Mouse (Mus musculus) MN1 (cell line): ENCODE data around the gene 1700020D05Rik.
A peak's percentile ranks its signal among the peaks of the same experiment; 100 is the strongest.
"Not testable (repeated sequence)": the region's sequence is repeated elsewhere in the genome, so short reads cannot be mapped to it uniquely, and the experiment has no call there.

Source experiments
- DNase-seq: peaks from one replicate; pipeline ENCODE4 v3.0.0-alpha.2; 2016; ENCODE audit warnings: low spot score

Gene 1700020D05Rik

DNA sequence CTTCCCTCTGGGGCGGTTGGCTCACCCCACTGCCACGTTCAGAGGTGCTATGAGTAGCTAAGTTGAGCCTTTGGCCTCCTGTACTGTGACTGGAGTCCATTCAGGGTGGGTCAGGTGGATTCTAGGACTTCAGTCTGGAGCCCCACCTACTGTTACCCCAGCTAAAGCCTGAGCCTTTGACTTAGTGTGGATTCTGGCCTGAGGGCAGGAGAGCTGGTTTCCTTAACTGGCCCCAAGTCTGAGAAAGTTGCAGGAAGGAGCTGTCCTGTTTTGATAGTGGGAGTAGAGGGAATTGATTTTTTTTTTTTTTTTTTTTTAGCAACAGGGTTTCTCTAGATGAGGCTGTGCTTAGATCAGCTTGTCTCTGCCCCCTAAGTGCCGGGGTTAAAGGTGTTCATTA lies 9.3 kb downstream of the 1700020D05Rik start:
- DNase-seq: no peak

DNA sequence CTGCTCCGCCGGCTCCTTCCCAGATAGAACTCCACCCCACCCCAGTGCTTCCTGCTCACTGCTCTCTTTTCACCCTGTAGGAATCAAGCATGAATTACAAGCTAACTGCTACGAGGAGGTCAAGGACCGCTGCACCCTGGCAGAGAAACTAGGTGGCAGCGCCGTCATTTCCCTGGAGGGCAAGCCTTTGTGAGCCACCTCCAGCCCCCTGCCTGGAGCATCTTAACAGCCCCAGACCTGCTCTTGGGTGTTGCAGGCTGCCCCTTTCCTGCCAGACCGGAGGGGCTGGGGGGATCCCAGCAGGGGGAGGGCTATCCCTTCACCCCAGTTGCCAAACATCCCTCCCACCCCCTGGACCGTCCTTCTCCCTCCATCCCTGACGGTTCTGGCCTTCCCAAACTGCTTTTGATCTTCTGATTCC lies 10.3 kb downstream of the 1700020D05Rik start:
- peak; percentile 53 for DNase-seq

DNA sequence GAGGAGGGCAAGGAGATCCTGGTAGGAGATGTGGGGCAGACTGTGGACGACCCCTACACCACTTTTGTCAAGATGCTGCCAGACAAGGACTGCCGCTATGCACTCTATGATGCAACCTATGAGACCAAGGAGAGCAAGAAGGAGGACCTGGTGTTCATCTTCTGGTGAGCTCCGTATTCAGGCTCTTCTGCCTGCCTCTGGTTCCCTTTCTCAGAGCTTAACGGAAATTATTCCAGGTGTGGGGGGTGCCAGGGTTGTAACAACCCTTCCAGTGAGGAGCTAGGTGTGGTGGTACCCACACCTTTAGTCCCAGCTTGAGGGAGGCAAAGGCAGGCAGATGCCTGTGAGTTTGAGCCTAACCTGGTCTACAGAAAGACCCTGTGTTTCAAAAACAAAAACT lies 10.9 kb downstream of the 1700020D05Rik start:
- DNase-seq: no peak

DNA sequence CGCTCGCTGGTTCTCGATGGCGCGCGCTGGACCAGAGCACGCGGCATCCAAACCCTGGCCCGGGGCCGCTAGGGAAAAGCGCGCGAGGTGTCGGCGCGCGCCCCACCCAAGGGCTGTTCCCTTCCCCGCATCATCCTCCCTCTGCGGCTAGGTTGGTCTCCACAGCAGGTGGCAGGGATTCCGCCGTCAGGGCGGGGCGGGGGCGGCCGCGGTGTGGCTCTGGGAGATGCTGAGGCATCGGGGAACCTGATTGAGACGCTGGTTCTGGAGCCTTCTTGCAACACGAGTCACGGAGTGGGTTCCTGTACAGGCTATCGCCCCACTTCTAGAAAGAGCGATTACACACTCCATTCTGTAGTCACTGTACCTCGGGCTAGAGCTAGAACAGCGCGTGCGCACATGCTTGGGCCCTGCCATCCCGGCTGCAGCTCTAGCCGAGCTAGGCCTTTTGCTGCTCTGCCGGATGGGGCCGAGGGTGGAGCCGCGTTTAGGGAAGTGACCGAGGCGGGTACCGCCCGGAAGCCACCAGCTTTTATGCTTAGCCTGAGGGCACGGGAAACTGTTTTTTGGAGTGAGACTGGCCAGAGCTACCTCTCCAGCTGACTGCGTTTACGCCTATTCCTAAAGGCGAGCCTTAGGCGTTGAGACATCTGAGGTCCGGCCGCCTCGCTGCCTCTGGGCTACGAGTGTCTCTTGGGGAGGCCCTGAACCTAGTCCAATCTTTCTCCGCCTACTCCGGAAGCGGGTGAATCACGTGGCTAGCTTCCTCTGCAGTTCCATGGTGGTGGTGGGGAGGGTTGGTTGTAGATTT lies 12.5 kb downstream of the 1700020D05Rik start:
- DNase-seq: peak; percentile 78

DNA sequence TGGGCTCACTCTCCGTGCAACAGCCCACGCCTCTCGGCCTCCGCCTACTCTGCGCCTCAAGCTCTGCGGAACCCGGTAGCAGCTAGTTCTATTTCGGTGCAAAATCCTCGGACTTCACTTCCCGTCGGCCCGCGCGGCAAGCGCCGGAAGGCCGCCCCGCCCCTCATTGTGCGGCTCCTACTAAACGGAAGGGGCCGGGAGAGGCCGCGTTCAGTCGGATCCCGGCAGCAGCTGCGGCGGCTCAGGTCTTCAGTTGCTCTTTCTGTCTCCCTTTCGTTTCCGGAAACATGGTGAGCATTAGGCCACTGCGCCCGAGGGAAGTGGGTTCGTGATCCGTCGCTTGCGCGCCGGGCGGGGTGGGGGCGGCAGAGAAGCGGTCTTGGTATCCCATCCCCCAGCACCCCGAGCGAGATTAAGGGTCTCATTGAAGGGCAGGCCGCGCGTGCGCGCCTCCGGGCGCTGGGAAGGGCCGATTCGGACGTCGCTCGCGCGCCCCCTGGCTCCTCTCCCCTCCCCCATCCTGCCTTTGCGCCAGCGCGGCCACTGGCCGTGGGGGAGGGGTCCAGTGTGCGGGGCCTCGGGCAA lies 13.2 kb downstream of the 1700020D05Rik start, which contains the start of gene Cfl1:
Gene Cfl1 (plus strand): TSS at position 143 of the 585 bp plus-strand sequence.
- peak; percentile 92 for DNase-seq

DNA sequence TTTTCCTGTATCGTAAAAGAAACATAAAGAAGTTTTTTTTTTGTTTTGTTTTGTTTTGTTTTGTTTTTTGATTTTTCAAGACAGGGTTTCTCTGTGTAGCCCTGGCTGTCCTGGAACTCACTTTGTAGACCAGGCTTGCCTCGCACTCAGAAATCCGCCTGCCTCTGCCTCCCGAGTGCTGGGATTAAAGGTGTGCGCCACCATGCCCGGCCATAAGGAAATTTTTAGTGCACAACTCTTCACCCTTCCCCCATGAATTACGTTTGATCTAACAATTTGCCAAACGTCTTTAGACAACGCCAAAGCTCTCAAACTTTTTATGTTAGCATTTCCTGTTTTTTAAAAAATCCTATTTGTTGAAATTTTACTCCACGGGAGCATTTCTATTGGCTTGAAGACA lies 13.9 kb downstream of the 1700020D05Rik start:
- not testable (repeated sequence) for DNase-seq

DNA sequence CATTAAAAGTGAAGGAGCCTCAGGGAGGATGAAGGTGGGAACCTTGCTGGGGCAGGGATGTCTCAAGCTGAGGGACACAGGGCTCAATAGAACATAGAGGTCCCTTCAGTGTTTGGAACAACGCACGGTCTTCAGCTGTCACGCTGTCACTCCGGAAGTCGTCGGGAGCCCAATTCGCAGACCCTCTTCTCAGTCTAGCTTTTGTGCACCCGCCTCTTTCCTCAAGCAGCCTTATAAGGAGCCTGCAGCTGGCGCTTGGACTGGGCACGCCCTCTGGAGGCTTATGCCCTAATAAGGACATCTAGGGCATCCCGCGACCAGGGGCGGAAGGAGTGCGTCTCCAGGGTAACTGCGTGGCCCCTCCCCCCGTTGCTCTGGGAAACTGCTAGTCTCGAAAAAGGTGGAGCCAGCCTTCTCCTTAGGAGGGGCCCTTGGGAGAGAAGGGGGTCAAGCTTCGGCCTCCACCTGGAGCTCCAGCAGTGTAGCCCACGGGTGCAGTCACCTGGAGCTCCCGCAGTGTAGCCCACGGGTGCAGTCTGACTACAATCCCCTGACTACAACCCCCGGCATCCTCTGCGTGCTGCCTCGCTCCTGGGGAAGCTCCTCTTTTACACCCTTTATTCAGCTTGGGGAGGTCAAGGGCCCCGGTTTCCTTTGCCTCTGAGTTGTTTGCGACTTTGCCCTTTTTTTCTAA lies 14.6 kb downstream of the 1700020D05Rik start:
- peak; percentile 93 for DNase-seq

DNA sequence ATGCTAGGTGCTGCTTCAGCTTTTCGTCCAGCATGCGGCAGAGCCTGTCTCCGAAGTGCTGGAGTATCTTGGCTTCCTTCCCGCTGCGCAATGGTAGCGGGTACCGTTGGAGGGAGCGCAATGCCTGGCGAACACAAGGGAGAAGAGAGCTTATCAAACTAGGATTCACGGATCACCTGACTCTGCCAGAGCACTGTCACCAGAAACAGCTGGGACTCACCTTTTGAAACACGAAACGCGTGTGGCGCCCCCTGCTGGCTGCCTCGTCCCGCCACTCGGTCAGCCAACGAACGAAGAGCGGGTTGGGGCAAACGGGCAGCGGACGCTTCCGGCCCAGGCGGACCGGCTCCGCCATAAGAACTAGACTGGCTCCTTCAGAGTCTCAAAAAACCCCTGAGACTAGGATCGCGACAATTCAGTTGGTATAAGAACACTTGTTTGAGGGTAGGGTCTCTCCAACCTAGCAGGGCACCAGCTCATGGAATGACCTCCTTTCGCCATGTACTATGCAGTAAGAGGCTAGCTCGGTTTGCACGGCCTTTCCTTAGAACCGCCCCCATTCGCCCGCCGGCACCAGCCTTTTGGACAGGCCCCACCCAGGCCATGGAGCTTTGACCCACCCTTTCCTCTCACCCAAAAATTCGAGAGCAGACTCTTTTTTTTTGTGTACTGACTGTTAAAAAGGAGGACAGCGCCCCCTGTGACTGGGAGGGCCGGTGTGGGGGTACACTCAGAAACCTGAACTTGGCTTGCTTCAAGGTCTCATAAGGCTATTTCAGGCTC lies 15.6 kb downstream of the 1700020D05Rik start, which contains the start of gene Mus81:
Gene Mus81 (minus strand): TSS at position 635 of the 783 bp plus-strand sequence.
- DNase-seq: peak; percentile 93

DNA sequence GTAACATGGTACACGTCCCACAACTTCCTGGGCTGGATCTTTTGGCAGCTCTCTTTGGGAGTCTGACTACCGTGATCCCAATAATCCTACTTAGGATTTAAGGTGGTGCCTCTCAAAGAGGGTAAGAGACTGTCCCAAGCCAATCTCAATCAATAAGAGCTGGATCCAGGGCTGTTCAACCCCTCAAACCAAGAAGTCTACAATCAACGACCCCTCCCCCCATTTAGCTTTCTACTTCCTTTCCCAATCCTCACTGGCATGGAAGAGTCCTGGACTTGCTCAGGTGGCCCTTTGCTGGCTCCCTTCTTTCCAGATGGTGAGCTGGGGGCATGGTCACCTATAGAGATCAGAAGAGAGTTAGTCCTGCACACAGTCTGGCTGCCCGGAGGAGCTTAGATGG lies 16.8 kb downstream of the 1700020D05Rik start:
- no peak for DNase-seq

DNA sequence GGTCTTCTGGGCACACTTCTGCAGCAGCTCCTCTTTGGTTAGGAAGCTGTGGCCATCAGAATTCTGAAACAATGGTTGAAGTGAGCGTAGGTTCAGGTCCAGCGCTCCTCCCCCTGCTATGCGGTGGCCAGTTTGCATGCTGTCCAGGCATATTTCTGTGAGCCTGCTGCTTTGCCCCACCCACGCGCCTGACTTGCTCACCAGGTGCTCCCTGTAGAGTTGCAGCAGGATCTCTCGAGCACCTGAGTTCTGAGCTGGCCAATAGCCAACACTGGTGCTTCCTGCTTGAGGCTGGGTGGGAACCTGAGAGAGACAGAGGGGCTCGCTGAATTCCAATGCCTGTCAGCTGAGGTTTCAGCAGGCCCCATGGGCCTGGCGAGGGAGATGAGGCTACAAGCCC lies 17.3 kb downstream of the 1700020D05Rik start:
- DNase-seq: no peak

DNA sequence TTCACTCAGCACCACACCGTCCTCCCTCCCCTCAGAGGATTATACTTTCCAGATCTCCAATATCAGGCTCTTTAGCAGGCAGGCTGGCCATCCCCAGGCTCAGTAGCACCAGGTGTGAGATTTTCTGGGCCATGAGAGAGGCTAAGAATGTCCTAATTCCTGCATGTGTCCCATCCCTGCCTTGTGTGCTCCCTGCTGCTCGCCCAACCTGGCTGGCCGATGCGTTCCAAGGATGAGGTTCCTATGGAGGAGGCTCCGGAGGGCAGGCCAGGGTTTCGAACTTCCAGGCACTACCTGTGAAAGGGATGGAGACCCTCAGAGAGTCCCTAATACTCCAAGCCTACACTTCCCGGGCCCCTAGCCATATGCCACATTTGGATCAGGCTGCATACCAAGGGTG lies 17.8 kb downstream of the 1700020D05Rik start:
- no peak for DNase-seq

DNA sequence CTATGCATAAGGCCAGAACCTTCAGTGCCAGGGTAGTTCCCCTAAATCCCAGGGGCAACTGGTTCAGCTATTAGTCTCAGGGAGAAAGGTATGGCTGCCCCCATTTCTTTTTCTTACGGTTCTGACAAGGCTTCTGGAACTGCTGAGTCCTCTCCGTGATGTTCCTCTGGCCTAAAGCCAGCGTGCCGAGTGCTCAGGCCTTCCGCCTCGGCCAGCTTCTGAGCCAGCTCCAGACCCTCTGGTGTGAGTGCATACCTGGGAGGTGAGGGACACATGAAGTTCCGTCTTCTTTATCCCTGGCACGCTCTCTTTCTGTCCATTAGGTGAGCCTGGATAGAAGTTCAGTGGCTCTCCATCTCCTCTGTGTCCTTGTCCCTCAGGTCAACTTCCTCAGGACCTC lies 18.2 kb downstream of the 1700020D05Rik start:
- DNase-seq: no peak

DNA sequence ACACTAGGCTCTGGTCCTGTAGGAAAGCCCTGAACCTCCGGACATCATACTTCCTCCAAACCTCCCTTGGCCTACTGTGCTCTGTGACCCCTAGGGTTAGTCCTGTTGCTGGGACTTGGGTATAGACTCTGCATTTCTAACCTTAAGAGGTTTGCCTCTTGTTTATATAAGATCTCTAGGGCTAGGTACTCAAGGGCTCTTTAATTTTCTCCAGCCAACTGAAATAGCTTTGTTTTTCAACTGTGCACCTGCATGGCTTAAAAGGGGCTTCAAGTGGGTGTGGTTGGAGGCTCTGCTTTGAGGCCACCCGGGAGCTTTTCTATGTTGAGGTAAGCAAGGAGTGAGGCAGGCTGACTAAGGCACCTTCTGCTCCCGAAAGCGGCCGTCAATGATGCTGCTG lies 19.1 kb downstream of the 1700020D05Rik start:
- no peak for DNase-seq

DNA sequence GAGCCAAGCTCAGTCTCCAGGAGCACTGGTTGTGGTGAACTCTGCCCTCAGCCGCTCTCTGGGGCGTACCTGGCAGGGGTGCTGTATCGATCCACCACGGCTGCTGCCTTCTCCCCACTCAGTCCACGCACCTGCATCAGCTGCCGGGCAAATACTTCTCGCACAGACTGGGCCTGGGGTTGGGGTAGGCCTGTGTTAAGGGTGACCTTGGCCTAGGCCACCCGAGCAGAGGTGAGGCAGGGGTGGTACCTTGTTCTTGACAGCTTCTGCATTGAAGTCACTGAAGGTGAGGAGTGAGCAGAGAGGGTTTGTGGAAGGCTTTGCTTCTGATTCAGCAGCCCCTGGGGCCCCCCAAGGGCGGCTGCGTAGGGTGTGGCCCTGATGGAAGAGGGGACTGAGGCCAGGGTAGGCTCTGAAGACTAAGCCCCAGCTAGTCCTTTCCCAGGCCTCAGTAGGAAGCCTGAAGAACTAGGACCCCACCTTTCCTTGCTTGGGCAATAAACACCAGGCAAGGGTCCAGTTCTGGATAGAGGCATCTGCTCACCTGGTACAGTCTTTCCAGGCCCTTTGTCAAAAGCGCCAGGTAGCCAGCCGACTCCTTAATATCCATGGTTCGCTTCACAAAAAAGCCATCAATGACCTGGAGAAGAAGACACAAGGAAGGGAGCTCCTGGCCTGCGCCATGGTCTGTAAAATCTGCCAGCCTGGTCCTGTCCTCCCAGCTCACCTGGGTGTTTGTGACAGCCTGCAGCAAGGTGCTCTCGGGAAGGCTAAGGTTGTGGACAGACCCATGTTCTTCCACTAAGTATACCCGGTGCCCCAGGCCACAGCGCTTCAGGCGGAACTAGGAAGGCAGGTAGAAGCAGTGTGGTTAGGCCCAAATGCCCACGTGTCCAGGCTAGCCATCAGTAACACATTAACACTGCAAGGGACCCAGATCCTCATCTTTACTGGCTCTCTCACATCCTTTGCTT lies 19.9 kb downstream of the 1700020D05Rik start:
- no peak for DNase-seq

DNA sequence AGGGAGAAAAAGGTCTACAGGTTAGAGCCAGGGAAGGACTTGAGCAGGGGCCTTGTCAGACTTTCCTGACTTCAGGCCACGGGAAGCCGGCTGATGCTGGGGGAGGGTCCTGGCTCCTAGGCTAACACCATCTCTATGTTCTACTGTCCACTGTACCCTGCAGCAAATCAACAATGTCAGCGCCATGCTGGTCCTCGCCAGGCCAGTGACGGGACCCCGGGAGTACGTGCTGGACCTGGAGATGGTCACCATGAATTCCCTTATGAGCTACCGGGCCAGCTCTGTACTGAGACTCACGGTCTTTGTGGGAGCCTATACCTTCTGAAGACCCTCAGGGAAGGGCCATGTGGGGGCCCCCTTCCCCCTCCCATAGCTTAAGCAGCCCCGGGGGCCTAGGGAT lies 22.2 kb downstream of the 1700020D05Rik start:
- DNase-seq: no peak

DNA sequence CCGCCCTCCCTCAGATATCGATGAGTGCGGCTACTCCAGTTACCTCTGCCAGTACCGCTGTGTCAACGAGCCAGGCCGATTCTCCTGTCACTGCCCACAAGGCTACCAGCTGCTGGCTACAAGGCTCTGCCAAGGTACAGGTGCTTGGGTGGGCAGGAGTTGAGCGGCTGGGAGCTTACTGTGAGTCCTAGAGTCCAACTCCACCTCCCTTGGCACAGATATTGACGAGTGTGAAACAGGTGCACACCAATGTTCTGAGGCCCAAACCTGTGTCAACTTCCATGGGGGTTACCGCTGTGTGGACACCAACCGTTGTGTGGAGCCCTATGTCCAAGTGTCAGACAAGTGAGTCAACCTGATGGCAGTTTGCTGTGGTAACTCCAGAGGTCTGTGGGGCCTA lies 23.6 kb downstream of the 1700020D05Rik start:
- no peak for DNase-seq

DNA sequence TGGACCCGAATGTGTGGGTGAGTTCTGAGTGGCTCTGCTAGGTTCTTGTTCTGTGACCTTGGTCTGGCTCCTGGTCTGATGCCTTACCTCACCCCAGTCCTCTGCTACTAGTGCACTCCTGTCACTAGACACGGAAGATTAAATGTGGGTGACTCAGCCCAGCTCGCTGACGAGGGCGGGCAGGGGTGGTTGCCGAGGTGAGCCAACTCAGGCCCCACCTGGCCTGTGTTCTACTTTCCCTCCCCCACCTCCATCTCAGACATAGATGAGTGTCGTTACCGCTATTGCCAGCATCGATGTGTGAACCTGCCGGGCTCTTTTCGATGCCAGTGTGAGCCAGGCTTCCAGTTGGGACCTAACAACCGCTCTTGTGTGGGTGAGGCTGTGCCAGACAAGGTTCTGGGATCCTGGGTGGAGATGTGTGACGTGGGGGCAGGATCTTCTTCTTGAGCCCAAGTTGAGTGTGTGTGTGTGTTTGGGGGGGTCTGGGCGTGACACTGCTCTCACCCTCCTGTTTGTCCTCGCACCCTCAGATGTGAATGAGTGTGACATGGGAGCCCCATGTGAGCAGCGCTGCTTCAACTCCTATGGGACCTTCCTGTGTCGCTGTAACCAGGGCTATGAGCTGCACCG lies 25.8 kb downstream of the 1700020D05Rik start:
- DNase-seq: no peak

DNA sequence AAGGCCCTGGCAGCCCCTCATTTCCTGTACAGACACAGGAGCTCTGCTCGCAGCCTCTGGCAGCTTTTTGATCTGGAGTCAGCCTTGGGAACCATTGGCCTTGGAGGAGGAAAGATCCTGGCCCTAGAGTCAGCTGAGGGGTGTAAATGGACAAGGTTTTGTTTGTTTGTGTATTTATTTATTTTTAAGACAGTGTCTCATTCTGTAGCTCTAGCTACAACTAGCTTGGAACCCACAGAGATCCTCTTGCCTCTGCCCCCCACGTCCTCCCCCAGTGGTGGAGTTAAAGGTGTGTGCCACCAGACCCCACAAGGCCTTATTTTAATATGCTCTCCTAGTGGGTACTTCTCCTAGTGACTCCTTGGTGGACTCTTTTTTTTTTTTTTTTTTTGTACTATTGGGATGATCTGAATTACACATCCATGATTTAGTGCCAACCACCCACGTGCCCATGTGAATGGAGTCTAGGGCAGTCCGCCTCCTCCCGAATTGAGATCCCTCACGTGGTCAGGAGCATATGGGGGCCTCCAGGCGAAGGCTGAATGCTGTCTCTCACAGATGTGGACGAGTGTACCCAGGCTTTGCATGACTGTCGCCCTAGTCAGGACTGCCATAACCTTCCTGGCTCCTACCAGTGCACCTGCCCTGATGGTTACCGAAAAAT lies 26.5 kb downstream of the 1700020D05Rik start:
- no peak for DNase-seq

DNA sequence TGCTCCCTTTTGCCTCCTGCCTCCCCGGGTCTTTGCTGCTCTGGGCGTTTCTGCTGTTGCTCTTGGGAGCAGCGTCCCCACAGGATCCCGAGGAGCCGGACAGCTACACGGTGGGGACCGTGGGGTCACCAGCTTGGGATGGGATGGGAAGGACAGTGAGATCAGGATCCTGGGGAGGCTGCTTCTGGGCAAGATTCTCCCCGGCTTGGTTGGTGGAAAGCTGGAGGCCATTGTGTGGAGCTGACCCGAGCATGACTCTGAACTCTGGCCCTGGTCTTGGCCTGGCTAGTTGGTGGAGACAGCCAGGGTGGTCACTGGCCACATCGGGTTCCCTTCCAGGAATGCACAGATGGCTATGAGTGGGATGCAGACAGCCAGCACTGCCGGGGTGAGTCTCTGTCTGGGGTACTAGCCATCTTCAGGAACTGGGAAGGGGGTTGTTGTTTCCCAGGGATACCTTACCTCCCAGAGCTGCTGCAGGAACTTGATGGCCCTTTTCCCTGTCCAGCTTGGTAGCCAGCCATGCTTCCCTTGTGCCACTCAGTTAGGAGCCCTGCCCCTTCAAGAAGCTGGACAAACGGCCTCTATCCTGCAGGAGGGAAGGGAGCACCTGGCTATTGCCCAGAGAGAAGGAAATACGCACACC lies 28.4 kb downstream of the 1700020D05Rik start:
- no peak for DNase-seq
